ENCODE assay signal across 8 mouse cellular contexts in the genomic region with DNA sequence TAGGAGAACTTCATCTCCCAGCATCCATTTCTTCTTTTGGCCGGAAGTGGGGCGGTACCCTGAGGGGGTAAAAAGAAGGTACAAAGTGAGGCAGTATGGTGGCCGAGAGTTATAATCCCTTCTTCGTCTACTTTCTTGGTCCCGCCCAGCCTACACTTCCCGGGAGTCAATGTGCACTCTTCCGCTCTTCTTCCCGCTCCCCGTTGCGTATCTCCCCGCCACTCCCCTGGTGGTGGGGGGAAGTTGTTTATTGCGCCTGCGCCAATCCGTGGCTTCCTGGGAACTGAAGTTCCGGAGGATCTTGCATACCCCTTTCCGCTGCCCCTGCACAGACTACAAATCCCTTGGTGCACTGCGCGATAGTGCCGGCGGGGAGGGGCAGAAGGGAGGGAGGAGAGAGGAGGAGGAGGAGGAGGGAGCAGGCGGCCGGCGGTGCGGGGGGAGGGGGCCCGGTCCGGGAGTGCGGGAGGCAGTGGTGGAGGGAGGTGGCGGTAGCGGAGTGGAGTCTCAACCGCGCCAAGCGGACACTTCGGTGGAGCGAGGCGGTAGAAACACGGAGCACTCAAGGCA. TPM values are rescaled to one million over a fixed set of nuclear protein-coding genes. Genes with fewer than 3 reads are reported as not detected.
DNase-seq lines count a peak whose midpoint lies in the region; ATAC-seq and TF ChIP-seq lines count a peak whose summit lies in the region.

TSS of gene Phf23 (plus strand) at position 387 of the 570 bp plus-strand sequence.

- peak; percentile 100 for DNase-seq in 416B (ENCODE audit: low read depth)
- peak; percentile 99 for DNase-seq in heart, adult 8-10 months (ENCODE audit: low spot score)
- DNase-seq in kidney, adult 9 months = peak; percentile 99
- peak; percentile 99 for DNase-seq in limb, embryonic 14.5 days (ENCODE audit: low spot score)
- DNase-seq in midbrain, postnatal 0 days (ENCODE audit: low spot score) = peak; percentile 99
- peak; percentile 92 to 93 for DNase-seq in spleen, postnatal 14 days (ENCODE audit: low spot score in 2 of 2)

- peaks cover 2% of the 10 kb centered on the region; the same call in 1 of the 2 replicates for H3K4me1 ChIP-seq in bone marrow, adult 2 months (ENCODE audit: control insufficient read depth, insufficient read depth, low read length)
- peaks cover 44% of the 10 kb centered on the region for H3K4me1 ChIP-seq in embryonic facial prominence, embryonic 15.5 days
- H3K4me1 ChIP-seq in limb, embryonic 14.5 days (ENCODE audit: control insufficient read depth, insufficient read depth, low read length) = peaks cover 16% of the 10 kb centered on the region
- peaks cover 3% of the 10 kb centered on the region; the same call in 1 of the 2 replicates for H3K4me1 ChIP-seq in midbrain, postnatal 0 days (ENCODE audit: insufficient read depth, low read length)

- peak; percentile 88 for ATAC-seq in embryonic facial prominence, embryonic 15.5 days (ENCODE audit: insufficient number of reproducible peaks, low FRiP score, low TSS enrichment, low read depth)
- ATAC-seq in limb, embryonic 14.5 days (ENCODE audit: low FRiP score, low read depth) = peak; percentile 79
- peak; percentile 82 for ATAC-seq in midbrain, postnatal 0 days (ENCODE audit: low FRiP score)

- WGBS in bone marrow, adult 2 months = 2% methylated on average over 35 of the region's 36 CpGs
- under 1% methylated on average over 36 of the region's 36 CpGs for WGBS in embryonic facial prominence, embryonic 15.5 days
- WGBS in limb, embryonic 14.5 days = 1% methylated on average over 36 of the region's 36 CpGs
- WGBS in midbrain, postnatal 0 days = under 1% methylated on average over 36 of the region's 36 CpGs

- no peaks in the 10 kb centered on the region for H3K27me3 ChIP-seq in embryonic facial prominence, embryonic 15.5 days
- no peaks in the 10 kb centered on the region for H3K27me3 ChIP-seq in limb, embryonic 14.5 days (ENCODE audit: control insufficient read depth, insufficient read depth, low read length)
- H3K27me3 ChIP-seq in midbrain, postnatal 0 days (ENCODE audit: insufficient read depth, low read length) = no peaks in the 10 kb centered on the region

- no peaks in the 10 kb centered on the region for H3K9me3 ChIP-seq in embryonic facial prominence, embryonic 15.5 days (replicated peaks)
- no peaks in the 10 kb centered on the region for H3K9me3 ChIP-seq in limb, embryonic 14.5 days (ENCODE audit: control insufficient read depth, low read length)
- H3K9me3 ChIP-seq in midbrain, postnatal 0 days (ENCODE audit: low read length) = no peaks in the 10 kb centered on the region

- peak within 1 kb of the TSS; percentile 89 for H3K4me3 ChIP-seq in bone marrow, adult 2 months (replicated peaks; ENCODE audit: control insufficient read depth, low read depth, low read length)
- peak within 1 kb of the TSS; percentile 95 for H3K4me3 ChIP-seq in embryonic facial prominence, embryonic 15.5 days (replicated peaks)
- H3K4me3 ChIP-seq in limb, embryonic 14.5 days (replicated peaks; ENCODE audit: low read length) = peak within 1 kb of the TSS; percentile 97
- peak within 1 kb of the TSS; percentile 85 for H3K4me3 ChIP-seq in midbrain, postnatal 0 days (ENCODE audit: low read depth, low read length)

- peak; percentile 43; the same call in 1 of the 2 replicates for TF ChIP-seq POLR2A in bone marrow, adult 2 months (IDR thresholded peaks at IDR 0.05; ENCODE audit: borderline replicate concordance, control insufficient read depth, low read depth, low read length)
- TF ChIP-seq POLR2A in limb, embryonic 14.5 days (IDR thresholded peaks at IDR 0.05; ENCODE audit: borderline replicate concordance, extremely low read depth, insufficient read depth, insufficient read length) = peak; percentile 84; the same call in 1 of the 2 replicates

- TF ChIP-seq CTCF in bone marrow, adult 2 months (IDR thresholded peaks at IDR 0.05; ENCODE audit: control insufficient read depth, insufficient read depth, low read length) = peak; percentile 30; the same call in 1 of the 2 replicates
- peak; percentile 64 for TF ChIP-seq CTCF in midbrain, postnatal 0 days (IDR thresholded peaks at IDR 0.05)

- H3K36me3 ChIP-seq in embryonic facial prominence, embryonic 15.5 days = peaks cover 42% of the 10 kb centered on the region
- H3K36me3 ChIP-seq in limb, embryonic 14.5 days (ENCODE audit: control insufficient read depth, insufficient read depth, low read length) = peaks cover 48% of the 10 kb centered on the region
- peaks cover 12% of the 10 kb centered on the region; the same call in 1 of the 2 replicates for H3K36me3 ChIP-seq in midbrain, postnatal 0 days (ENCODE audit: insufficient read depth, low read length)

- peak within 1 kb of the TSS; percentile 98 for H3K27ac ChIP-seq in bone marrow, adult 2 months (ENCODE audit: control insufficient read depth, insufficient read depth, low read depth, low read length, poor library complexity)
- H3K27ac ChIP-seq in embryonic facial prominence, embryonic 15.5 days (replicated peaks) = peak within 1 kb of the TSS; percentile 99
- H3K27ac ChIP-seq in limb, embryonic 14.5 days (replicated peaks; ENCODE audit: low read depth, low read length) = peak within 1 kb of the TSS; percentile 96
- H3K27ac ChIP-seq in midbrain, postnatal 0 days (ENCODE audit: low read depth, low read length) = peak within 1 kb of the TSS; percentile 82

- H3K9ac ChIP-seq in embryonic facial prominence, embryonic 15.5 days = peak within 1 kb of the TSS; percentile 97
- H3K9ac ChIP-seq in limb, embryonic 14.5 days (ENCODE audit: low read depth, low read length, severe bottlenecking) = peak within 1 kb of the TSS; percentile 90
- H3K9ac ChIP-seq in midbrain, postnatal 0 days (replicated peaks; ENCODE audit: low read length, poor library complexity, severe bottlenecking) = peak within 1 kb of the TSS; percentile 86

- H3K4me2 ChIP-seq in embryonic facial prominence, embryonic 15.5 days (replicated peaks) = peak within 1 kb of the TSS; percentile 53
- H3K4me2 ChIP-seq in limb, embryonic 14.5 days (replicated peaks; ENCODE audit: low read depth, low read length, severe bottlenecking) = peak within 1 kb of the TSS; percentile 46
- H3K4me2 ChIP-seq in midbrain, postnatal 0 days (ENCODE audit: low read depth, low read length, poor library complexity, severe bottlenecking) = peak within 1 kb of the TSS; percentile 95

RNA-seq across cellular contexts. Expression of gene Phf23, which starts in this region (rescaled TPM):
- polyA plus RNA-seq in bone marrow, adult 2 months (2011; ENCODE audit: insufficient read depth, insufficient read length, low replicate concordance, missing spikeins) = 26.8 and 72.4 TPM in 2 replicates
- polyA plus RNA-seq in embryonic facial prominence, embryonic 15.5 days (2015; fragmentation: Nextera tagmentation; extraction: Ambion mirVana) = 77.8 and 83.0 TPM in 2 replicates
- 10 to 100 TPM; 21.0 to 24.9 (median 23.6) TPM for total RNA-seq in heart, adult 8-10 months (2022)
- polyA plus RNA-seq in limb, embryonic 14.5 days (2012; rRNA removed) = 66.7 and 69.2 TPM in 2 replicates
- polyA plus RNA-seq in limb, embryonic 14.5 days (2014; fragmentation: Nextera tagmentation; extraction: Ambion mirVana) = 51.7 and 60.5 TPM in 2 replicates
- 42.4 and 45.2 TPM in 2 replicates for total RNA-seq in midbrain, postnatal 0 days (2014; rRNA removed)
- 37.6 and 40.0 TPM in 2 replicates for polyA plus RNA-seq in midbrain, postnatal 0 days (2015; fragmentation: Nextera tagmentation; extraction: Ambion mirVana)

Comparison
In these comparisons a context has a peak if more than half of its experiments do, and no peak if none do; other contexts are left out.
1. Peak in every context shown above with its lines: DNase-seq, ATAC-seq, H3K4me3 ChIP-seq and H3K27ac ChIP-seq.